Comparison of ENCODE assay signal across 13 mouse cellular contexts in the genomic region with DNA sequence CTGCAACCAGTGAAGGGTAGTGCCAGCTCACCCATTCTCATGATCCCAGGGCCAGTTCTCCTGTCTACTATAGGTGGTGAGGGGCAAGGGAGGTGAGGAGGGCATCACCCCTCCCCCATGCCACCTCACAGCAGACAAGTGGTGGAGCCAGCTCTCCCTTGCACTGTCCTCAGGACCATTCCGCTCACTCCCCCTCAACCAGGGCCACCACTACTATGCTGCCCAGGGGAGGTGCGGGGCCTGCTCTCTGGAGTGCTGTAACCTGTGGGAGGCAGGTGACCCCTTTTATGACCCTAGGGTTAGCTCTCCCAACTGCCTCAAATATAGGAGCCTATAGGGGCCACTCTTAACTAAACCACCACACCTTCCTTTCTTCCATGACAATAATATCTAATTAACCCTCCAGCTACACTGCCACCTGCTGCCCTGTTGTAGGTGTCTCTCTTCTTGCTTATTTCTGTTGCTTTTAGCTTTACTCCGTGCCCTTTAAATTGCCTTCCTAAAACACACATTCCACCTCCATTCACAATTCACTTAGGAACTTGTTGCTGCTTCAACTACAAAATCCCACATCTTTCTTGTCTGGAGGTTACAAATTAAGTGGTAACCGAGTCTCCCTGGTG. TPM values are rescaled to one million over a fixed set of nuclear protein-coding genes. Genes with fewer than 3 reads are reported as not detected.
DNase-seq lines count a peak whose midpoint lies in the region; ATAC-seq and TF ChIP-seq lines count a peak whose summit lies in the region.
"Had no signal": no experiment of that assay in that cellular context is flagged by ENCODE, and none has a peak within 500 bp of the region (broad histone marks: within the 10 kb centered on the region; RNA-seq: fewer than 3 reads in every experiment).

No protein-coding gene starts in this region.

- no peak overlapping the region for H3K4me3 ChIP-seq in hindbrain, postnatal 0 days (ENCODE audit: low read length)
- no peak overlapping the region for H3K4me3 ChIP-seq in hindbrain, embryonic 11.5 days (ENCODE audit: low read depth, low read length)
- no peak overlapping the region for H3K4me3 ChIP-seq in lung, postnatal 0 days (ENCODE audit: low read depth, low read length)
- H3K4me3 ChIP-seq: erythroblast, embryonic 14.5 days; heart, embryonic 13.5 days; hindbrain, embryonic 15.5 days had no signal

- peak; percentile 35 for TF ChIP-seq CTCF in hindbrain, postnatal 0 days (IDR thresholded peaks at IDR 0.05; ENCODE audit: low read depth)
- peak; percentile 49 for TF ChIP-seq CTCF in lung, postnatal 0 days (IDR thresholded peaks at IDR 0.05)

- H3K4me2 ChIP-seq in hindbrain, postnatal 0 days (ENCODE audit: low read depth, low read length) = no peak overlapping the region
- H3K4me2 ChIP-seq in hindbrain, embryonic 11.5 days (replicated peaks; ENCODE audit: low read depth, low read length) = no peak overlapping the region
- H3K4me2 ChIP-seq in lung, postnatal 0 days (replicated peaks; ENCODE audit: low read depth, low read length) = no peak overlapping the region
- H3K4me2 ChIP-seq: heart, embryonic 13.5 days; hindbrain, embryonic 15.5 days had no signal

- no peaks in the 10 kb centered on the region for H3K36me3 ChIP-seq in hindbrain, postnatal 0 days (ENCODE audit: insufficient read depth, low read length)
- H3K36me3 ChIP-seq in hindbrain, embryonic 11.5 days (ENCODE audit: control insufficient read depth, insufficient read depth, low read length) = no peaks in the 10 kb centered on the region
- H3K36me3 ChIP-seq in lung, postnatal 0 days (ENCODE audit: insufficient read depth, low read length) = no peaks in the 10 kb centered on the region
- H3K36me3 ChIP-seq: heart, embryonic 13.5 days; hindbrain, embryonic 15.5 days had no signal

- WGBS in hindbrain, postnatal 0 days = 78% methylated on average over 4 of the region's 4 CpGs
- 66% methylated on average over 4 of the region's 4 CpGs for WGBS in hindbrain, embryonic 11.5 days
- WGBS in lung, postnatal 0 days = 77% methylated on average over 4 of the region's 4 CpGs

- H3K9ac ChIP-seq in hindbrain, postnatal 0 days (replicated peaks; ENCODE audit: low read length) = no peak overlapping the region
- H3K9ac ChIP-seq in hindbrain, embryonic 11.5 days (ENCODE audit: low read depth, low read length) = no peak overlapping the region
- no peak overlapping the region for H3K9ac ChIP-seq in lung, postnatal 0 days (replicated peaks; ENCODE audit: low read depth)
- H3K9ac ChIP-seq: heart, embryonic 13.5 days; hindbrain, embryonic 15.5 days had no signal

- DNase-seq in hindbrain, postnatal 0 days (ENCODE audit: low spot score) = no peak
- DNase-seq in hindbrain, embryonic 11.5 days (ENCODE audit: low spot score) = no peak
- peak; percentile 25 for DNase-seq in lung, postnatal 0 days (ENCODE audit: low spot score)
- no peak for DNase-seq in lung, postnatal 25 days (ENCODE audit: low spot score)
- peak; percentile 49 for DNase-seq in thymus, postnatal 25 days
- DNase-seq in left cerebral cortex, adult 18-20 months (ENCODE audit: low spot score in 2 of 2) = no peak
- no peak for DNase-seq in layer of hippocampus, adult 18-20 months (ENCODE audit: low spot score in 2 of 2)
- DNase-seq: cerebellum, postnatal 36 days; right cerebral cortex, adult 18-20 months had no signal

- H3K27ac ChIP-seq in hindbrain, postnatal 0 days = no peak overlapping the region
- H3K27ac ChIP-seq in hindbrain, embryonic 11.5 days (ENCODE audit: low read depth, low read length) = no peak overlapping the region
- H3K27ac ChIP-seq in lung, postnatal 0 days (ENCODE audit: low read length) = no peak overlapping the region
- H3K27ac ChIP-seq: heart, embryonic 13.5 days; hindbrain, embryonic 15.5 days had no signal

- H3K27me3 ChIP-seq in hindbrain, postnatal 0 days (ENCODE audit: insufficient read depth, low read length) = no peaks in the 10 kb centered on the region
- no peaks in the 10 kb centered on the region for H3K27me3 ChIP-seq in hindbrain, embryonic 11.5 days (ENCODE audit: control insufficient read depth, insufficient read depth, low read length)
- no peaks in the 10 kb centered on the region for H3K27me3 ChIP-seq in lung, postnatal 0 days (replicated peaks; ENCODE audit: insufficient read depth, low read length)
- H3K27me3 ChIP-seq: heart, embryonic 13.5 days; hindbrain, embryonic 15.5 days had no signal

- no peak for TF ChIP-seq EP300 in lung, postnatal 0 days (IDR thresholded peaks at IDR 0.05)

- no peaks in the 10 kb centered on the region for H3K4me1 ChIP-seq in hindbrain, postnatal 0 days (ENCODE audit: insufficient read depth, low read length)
- H3K4me1 ChIP-seq in hindbrain, embryonic 11.5 days (replicated peaks; ENCODE audit: control insufficient read depth, insufficient read depth, low read length) = no peaks in the 10 kb centered on the region
- no peaks in the 10 kb centered on the region for H3K4me1 ChIP-seq in lung, postnatal 0 days (ENCODE audit: insufficient read depth, low read depth, low read length)
- H3K4me1 ChIP-seq: hindbrain, embryonic 15.5 days had no signal

- H3K9me3 ChIP-seq in hindbrain, postnatal 0 days (ENCODE audit: low read length) = no peaks in the 10 kb centered on the region
- no peaks in the 10 kb centered on the region for H3K9me3 ChIP-seq in hindbrain, embryonic 11.5 days (ENCODE audit: control insufficient read depth, low read length)
- H3K9me3 ChIP-seq in lung, postnatal 0 days (ENCODE audit: low read length) = no peaks in the 10 kb centered on the region
- H3K9me3 ChIP-seq: heart, embryonic 13.5 days; hindbrain, embryonic 15.5 days had no signal

- no peak for ATAC-seq in hindbrain, postnatal 0 days
- no peak for ATAC-seq in hindbrain, embryonic 11.5 days (ENCODE audit: low FRiP score)
- ATAC-seq in lung, postnatal 0 days = no peak
- 0 out of 2 replicates have a peak, but pooled peaks have one; percentile 50 for ATAC-seq in common myeloid progenitor, adult 5-6 weeks (replicated peaks; ENCODE audit: low read depth, poor library complexity, severe bottlenecking)

RNA-seq across cellular contexts. Expression of gene Car12, which starts 21.7 kb away (rescaled TPM):
- 5.9 and 12.5 TPM in 2 replicates for total RNA-seq in hindbrain, postnatal 0 days (2014; rRNA removed)
- 6.6 and 7.4 TPM in 2 replicates for polyA plus RNA-seq in hindbrain, postnatal 0 days (2015; fragmentation: Nextera tagmentation; extraction: Ambion mirVana)
- polyA plus RNA-seq in hindbrain, embryonic 11.5 days (2014; fragmentation: Nextera tagmentation; extraction: Ambion mirVana) = 1.0 and 1.2 TPM in 2 replicates
- 0.24 and 0.35 TPM in 2 replicates for polyA plus RNA-seq in lung, postnatal 0 days (2015; fragmentation: Nextera tagmentation; extraction: Ambion mirVana)
- total RNA-seq in common myeloid progenitor, adult 5-6 weeks (2017) = 3.4 and 3.7 TPM in 2 replicates
- total RNA-seq in left cerebral cortex, adult 18-20 months (2021) = 10 to 100 TPM; 15.5 to 20.4 TPM
- 10 to 100 TPM; 45.8 to 55.2 TPM for total RNA-seq in layer of hippocampus, adult 18-20 months (2021)
- polyA plus RNA-seq: erythroblast, embryonic 14.5 days had no signal

Comparison
In these comparisons a context has a peak if more than half of its experiments do, and no peak if none do; other contexts are left out.
1. DNase-seq: peak in lung, postnatal 0 days (single experiment) and thymus, postnatal 25 days (single experiment); none in hindbrain, postnatal 0 days (single experiment), hindbrain, embryonic 11.5 days (single experiment), lung, postnatal 25 days (single experiment), left cerebral cortex, adult 18-20 months (0 of 2) and layer of hippocampus, adult 18-20 months (0 of 2).